Mouse (Mus musculus) small intestine, adult 2 months (tissue): ENCODE measurements at regions not wholly inside any gene's neighbourhood (a gene's known extent, or its start where the extent isn't known, plus 50 kb on each side); places are given as distances from the start of the nearest gene placed in this dataset.

Experiments used
- H3K27ac ChIP-seq: fragments of 200-500 bp; 2 replicates; pipeline ENCODE4 v1.5.1; 2012; ENCODE audit warnings: low read depth, low read length, control low read depth, inconsistent platforms; ENCODE audit not compliant: insufficient read depth
- H3K27me3 ChIP-seq: fragments of 200-500 bp; 2 replicates; pipeline ENCODE4 v1.6.1; 2012; ENCODE audit warnings: mild to moderate bottlenecking, moderate library complexity, low read length, inconsistent platforms; ENCODE audit not compliant: control insufficient read depth, insufficient read depth
- H3K36me3 ChIP-seq: fragments of 200-500 bp; 2 replicates; pipeline ENCODE4 v1.6.1; 2012; ENCODE audit warnings: mild to moderate bottlenecking, low read length, control low read depth, inconsistent platforms; ENCODE audit not compliant: control insufficient read depth, insufficient read depth
- H3K4me1 ChIP-seq: fragments of 200-500 bp; 2 replicates; pipeline ENCODE4 v1.6.1; 2012; ENCODE audit warnings: low read length, inconsistent platforms, mixed read lengths; ENCODE audit not compliant: control insufficient read depth, insufficient read depth, insufficient read length
- H3K4me3 ChIP-seq: fragments of 200-500 bp; 2 replicates; pipeline ENCODE4 v1.5.1; 2012; ENCODE audit warnings: low read depth, mild to moderate bottlenecking, control low read depth, inconsistent platforms, low read length, moderate library complexity
- CTCF ChIP-seq: fragments of 200-500 bp; IDR thresholded peaks from 2 replicates; pipeline ENCODE4 v1.5.1; 2012; ENCODE audit warnings: low read depth, mild to moderate bottlenecking, control low read depth, inconsistent platforms, low read length, moderate library complexity, mixed read lengths; ENCODE audit not compliant: insufficient replicate concordance, insufficient read length; ENCODE audit errors: extremely low read depth
- POLR2A ChIP-seq: fragments of 200-500 bp; IDR thresholded peaks from 2 replicates; pipeline ENCODE4 v1.6.1; 2012; ENCODE audit warnings: low read depth, mild to moderate bottlenecking, control low read depth, inconsistent platforms, low read length, moderate library complexity
- WGBS: fragments of 180-500 bp; shearing (Covaris S2); methylation state at CpG from one replicate; pipeline ENCODE4 v1.1.7; 2018; 5-methylcytosine and 5-hydroxymethylcytosine counted together

- H3K27me3 ChIP-seq: no peaks in the 10 kb centered on the region
- no peaks in the 10 kb centered on the region for H3K36me3 ChIP-seq
- WGBS: 73% methylated on average over 4 of the region's 4 CpGs
- H3K4me3 ChIP-seq: no peak overlapping the region
- no peaks in the 10 kb centered on the region for H3K4me1 ChIP-seq
- TF ChIP-seq POLR2A: no peak
- TF ChIP-seq CTCF: no peak
- no peak overlapping the region for H3K27ac ChIP-seq
Measured at GRCm38 (mm10) chr11:24328481-24328880, 250.6 kb downstream of the Bcl11a start.

- WGBS: 90% methylated on average over 10 of the region's 10 CpGs
- H3K4me1 ChIP-seq: no peaks in the 10 kb centered on the region
- TF ChIP-seq POLR2A (no peak), CTCF (no peak)
- no peaks in the 10 kb centered on the region for H3K36me3 ChIP-seq
- no peak overlapping the region for H3K27ac ChIP-seq
- no peak overlapping the region for H3K4me3 ChIP-seq
- H3K27me3 ChIP-seq: no peaks in the 10 kb centered on the region
Measured at GRCm38 (mm10) chr11:24330366-24331124, 252.7 kb downstream of the Bcl11a start.

GRCm38 (mm10) chr11:24332241-24332640, 254.4 kb downstream of the Bcl11a start:
- Histone ChIP-seq H3K27me3 (no peaks in the 10 kb centered on the region), H3K4me3 (no peak overlapping the region), H3K27ac (no peak overlapping the region), H3K36me3 (no peaks in the 10 kb centered on the region), H3K4me1 (no peaks in the 10 kb centered on the region)
- 94% methylated on average over 3 of the region's 3 CpGs for WGBS
- TF ChIP-seq POLR2A (no peak), CTCF (no peak)

- TF ChIP-seq POLR2A: no peak
- no peak for TF ChIP-seq CTCF
- Histone ChIP-seq H3K27ac (no peak overlapping the region), H3K4me3 (no peak overlapping the region), H3K4me1 (no peaks in the 10 kb centered on the region), H3K27me3 (no peaks in the 10 kb centered on the region), H3K36me3 (no peaks in the 10 kb centered on the region)
- 54% methylated on average over 6 of the region's 6 CpGs for WGBS
Measured at GRCm38 (mm10) chr11:24333111-24333510, 255.3 kb downstream of the Bcl11a start.

- no peaks in the 10 kb centered on the region for H3K27me3 ChIP-seq
- no peaks in the 10 kb centered on the region for H3K36me3 ChIP-seq
- no peak overlapping the region for H3K27ac ChIP-seq
- H3K4me1 ChIP-seq: no peaks in the 10 kb centered on the region
- H3K4me3 ChIP-seq: no peak overlapping the region
- WGBS: 95% methylated on average over 4 of the region's 4 CpGs
- TF ChIP-seq POLR2A (no peak), CTCF (no peak)
Measured at GRCm38 (mm10) chr11:24335256-24335655, 257.4 kb downstream of the Bcl11a start.

- no peaks in the 10 kb centered on the region for H3K27me3 ChIP-seq
- WGBS: 36% methylated on average over 1 of the region's 1 CpGs
- TF ChIP-seq POLR2A: no peak
- TF ChIP-seq CTCF: no peak
- no peak overlapping the region for H3K27ac ChIP-seq
- H3K36me3 ChIP-seq: no peaks in the 10 kb centered on the region
- peaks cover 3% of the 10 kb centered on the region; the same call in 1 of the 2 replicates for H3K4me1 ChIP-seq
- no peak overlapping the region for H3K4me3 ChIP-seq
Measured at GRCm38 (mm10) chr11:24338111-24338510, 260.3 kb downstream of the Bcl11a start.

GRCm38 (mm10) chr11:24339061-24339460, 261.2 kb downstream of the Bcl11a start:
- TF ChIP-seq POLR2A (no peak), CTCF (no peak)
- Histone ChIP-seq H3K27me3 (no peaks in the 10 kb centered on the region), H3K4me3 (no peak overlapping the region), H3K27ac (no peak overlapping the region), H3K36me3 (no peaks in the 10 kb centered on the region), H3K4me1 (peaks cover 3% of the 10 kb centered on the region; the same call in 1 of the 2 replicates)
- 53% methylated on average over 2 of the region's 2 CpGs for WGBS
